Comparison of ENCODE assay signal across 12 mouse cellular contexts in genomic region chr6:125455806-125456520, GRCm38 (mm10). TPM values are rescaled to one million over a fixed set of nuclear protein-coding genes. Genes with fewer than 3 reads are reported as not detected.
DNase-seq lines count a peak whose midpoint lies in the region; ATAC-seq and TF ChIP-seq lines count a peak whose summit lies in the region.
"Had no signal": no experiment of that assay in that cellular context is flagged by ENCODE, and none has a peak within 500 bp of the region (broad histone marks: within the 10 kb centered on the region; RNA-seq: fewer than 3 reads in every experiment).

No protein-coding gene starts in this region.

- CTCF ChIA-PET in Patski (lab: Charles Lee) = interaction anchor here (0.9 kb wide), 1 partner anchor 15 kb away, joined by 5 read pairs; no protein-coding TSS in a partner anchor

- H3K4me1 ChIP-seq in intestine, embryonic 14.5 days (replicated peaks; ENCODE audit: control insufficient read depth, insufficient read depth, low read length) = peaks cover 6% of the 10 kb centered on the region
- H3K4me1 ChIP-seq in intestine, postnatal 0 days (replicated peaks; ENCODE audit: control insufficient read depth, insufficient read depth, low read length) = no peaks in the 10 kb centered on the region
- H3K4me1 ChIP-seq in hindbrain, embryonic 16.5 days (ENCODE audit: control insufficient read depth, insufficient read depth, low read depth, low read length) = no peaks in the 10 kb centered on the region
- H3K4me1 ChIP-seq in neural tube, embryonic 15.5 days = peaks cover 6% of the 10 kb centered on the region; the same call in 1 of the 2 replicates
- H3K4me1 ChIP-seq in heart, embryonic 11.5 days (ENCODE audit: control insufficient read depth, insufficient read depth, low read length) = no peaks in the 10 kb centered on the region; the same call in 1 of the 2 replicates

- WGBS in intestine, embryonic 14.5 days = 31% methylated on average over 12 of the region's 12 CpGs
- 55% methylated on average over 12 of the region's 12 CpGs for WGBS in intestine, postnatal 0 days
- 35% methylated on average over 12 of the region's 12 CpGs for WGBS in hindbrain, embryonic 16.5 days
- 24% methylated on average over 12 of the region's 12 CpGs for WGBS in neural tube, embryonic 15.5 days
- 54% methylated on average over 12 of the region's 12 CpGs for WGBS in heart, embryonic 11.5 days (ENCODE audit: insufficient replicate concordance)

- H3K27me3 ChIP-seq in intestine, embryonic 14.5 days (replicated peaks; ENCODE audit: control insufficient read depth, insufficient read depth, low read length) = no peaks in the 10 kb centered on the region
- no peaks in the 10 kb centered on the region for H3K27me3 ChIP-seq in intestine, postnatal 0 days (replicated peaks; ENCODE audit: control insufficient read depth, insufficient read depth, low read length)
- no peaks in the 10 kb centered on the region for H3K27me3 ChIP-seq in Patski
- no peaks in the 10 kb centered on the region for H3K27me3 ChIP-seq in hindbrain, embryonic 16.5 days (replicated peaks; ENCODE audit: control insufficient read depth, insufficient read depth, low read length)
- no peaks in the 10 kb centered on the region for H3K27me3 ChIP-seq in neural tube, embryonic 15.5 days (replicated peaks)
- H3K27me3 ChIP-seq in heart, embryonic 11.5 days (ENCODE audit: control insufficient read depth, insufficient read depth, low read length) = no peaks in the 10 kb centered on the region
- H3K27me3 ChIP-seq: midbrain, embryonic 15.5 days had no signal

- H3K36me3 ChIP-seq in intestine, embryonic 14.5 days (ENCODE audit: control insufficient read depth, insufficient read depth, low read length) = peaks cover 8% of the 10 kb centered on the region; the same call in 1 of the 2 replicates
- peaks cover 6% of the 10 kb centered on the region; the same call in 1 of the 2 replicates for H3K36me3 ChIP-seq in intestine, postnatal 0 days (ENCODE audit: control insufficient read depth, insufficient read depth)
- no peaks in the 10 kb centered on the region for H3K36me3 ChIP-seq in hindbrain, embryonic 16.5 days (ENCODE audit: control insufficient read depth, insufficient read depth, low read length)
- no peaks in the 10 kb centered on the region for H3K36me3 ChIP-seq in neural tube, embryonic 15.5 days
- H3K36me3 ChIP-seq in heart, embryonic 11.5 days (ENCODE audit: control insufficient read depth, insufficient read depth, low read length) = no peaks in the 10 kb centered on the region
- H3K36me3 ChIP-seq: midbrain, embryonic 15.5 days had no signal

- H3K9ac ChIP-seq in intestine, embryonic 14.5 days (ENCODE audit: low read length) = no peak overlapping the region
- H3K9ac ChIP-seq in intestine, postnatal 0 days (ENCODE audit: low read depth, low read length) = no peak overlapping the region
- no peak overlapping the region for H3K9ac ChIP-seq in hindbrain, embryonic 16.5 days (ENCODE audit: low read depth, low read length)
- H3K9ac ChIP-seq in neural tube, embryonic 15.5 days (replicated peaks) = no peak overlapping the region
- no peak overlapping the region for H3K9ac ChIP-seq in heart, embryonic 11.5 days (ENCODE audit: low read depth, low read length)
- H3K9ac ChIP-seq: midbrain, embryonic 15.5 days had no signal

- POLR2A ChIA-PET in Patski (lab: Charles Lee) = interaction anchor here (0.5 kb wide), 1 partner anchor 130 kb away, joined by 4 read pairs; no protein-coding TSS in a partner anchor

- no peak for DNase-seq in intestine, embryonic 14.5 days (ENCODE audit: low spot score)
- DNase-seq in Patski (ENCODE audit: low read depth, low spot score) = peak; percentile 17
- DNase-seq in thymus, postnatal 4 days = no peak
- DNase-seq: cerebellum, adult 9-10 months; gastrocnemius, postnatal 36 days; heart, postnatal 36 days had no signal

- no peak overlapping the region for H3K4me2 ChIP-seq in intestine, embryonic 14.5 days (ENCODE audit: low read length)
- no peak overlapping the region for H3K4me2 ChIP-seq in intestine, postnatal 0 days (replicated peaks; ENCODE audit: low read depth)
- H3K4me2 ChIP-seq in hindbrain, embryonic 16.5 days (ENCODE audit: low read length) = no peak overlapping the region
- no peak overlapping the region for H3K4me2 ChIP-seq in neural tube, embryonic 15.5 days
- H3K4me2 ChIP-seq in heart, embryonic 11.5 days = no peak overlapping the region
- H3K4me2 ChIP-seq: midbrain, embryonic 15.5 days had no signal

- TF ChIP-seq CTCF in intestine, postnatal 0 days (IDR thresholded peaks at IDR 0.05; ENCODE audit: low read depth) = no peak
- no peak for TF ChIP-seq CTCF in Patski (IDR thresholded peaks at IDR 0.05)

- no peak overlapping the region for H3K4me3 ChIP-seq in intestine, embryonic 14.5 days (ENCODE audit: low read depth, low read length)
- H3K4me3 ChIP-seq in intestine, postnatal 0 days (ENCODE audit: low read depth, low read length) = no peak overlapping the region
- H3K4me3 ChIP-seq in hindbrain, embryonic 16.5 days (ENCODE audit: low read length) = no peak overlapping the region
- H3K4me3 ChIP-seq in neural tube, embryonic 15.5 days (replicated peaks) = no peak overlapping the region
- H3K4me3 ChIP-seq in heart, embryonic 11.5 days (ENCODE audit: low read depth, low read length) = no peak overlapping the region
- H3K4me3 ChIP-seq: midbrain, embryonic 15.5 days had no signal

- ATAC-seq in intestine, embryonic 14.5 days (replicated peaks; ENCODE audit: low FRiP score, low TSS enrichment, low read depth) = peak; percentile 48; the same call in 1 of the 2 replicates
- ATAC-seq in intestine, postnatal 0 days = no peak
- ATAC-seq in Patski = no peak
- ATAC-seq in hindbrain, embryonic 16.5 days = peak; percentile 66
- ATAC-seq in neural tube, embryonic 15.5 days (ENCODE audit: low FRiP score) = peak; percentile 70; the same call in 1 of the 2 replicates
- ATAC-seq in heart, embryonic 11.5 days (replicated peaks; ENCODE audit: insufficient number of reproducible peaks, low FRiP score, low TSS enrichment) = no peak
- no peak for ATAC-seq in granulocyte monocyte progenitor cell, adult 5-6 weeks (replicated peaks; ENCODE audit: poor library complexity, severe bottlenecking)
- ATAC-seq: midbrain, embryonic 15.5 days had no signal

- no peak overlapping the region for H3K27ac ChIP-seq in intestine, embryonic 14.5 days (ENCODE audit: low read depth)
- H3K27ac ChIP-seq in intestine, postnatal 0 days (ENCODE audit: low read depth, low read length) = no peak overlapping the region
- H3K27ac ChIP-seq in hindbrain, embryonic 16.5 days (ENCODE audit: low read depth, low read length) = no peak overlapping the region
- no peak overlapping the region for H3K27ac ChIP-seq in neural tube, embryonic 15.5 days (replicated peaks)
- H3K27ac ChIP-seq in heart, embryonic 11.5 days (ENCODE audit: low read depth, low read length) = no peak overlapping the region
- H3K27ac ChIP-seq: midbrain, embryonic 15.5 days had no signal

- no peaks in the 10 kb centered on the region for H3K9me3 ChIP-seq in intestine, embryonic 14.5 days (ENCODE audit: control insufficient read depth, low read length)
- no peaks in the 10 kb centered on the region for H3K9me3 ChIP-seq in intestine, postnatal 0 days (ENCODE audit: control insufficient read depth)
- no peaks in the 10 kb centered on the region for H3K9me3 ChIP-seq in hindbrain, embryonic 16.5 days (ENCODE audit: control insufficient read depth, low read length)
- no peaks in the 10 kb centered on the region for H3K9me3 ChIP-seq in neural tube, embryonic 15.5 days (replicated peaks)
- H3K9me3 ChIP-seq in heart, embryonic 11.5 days (replicated peaks; ENCODE audit: control insufficient read depth, low read length) = no peaks in the 10 kb centered on the region
- H3K9me3 ChIP-seq: midbrain, embryonic 15.5 days had no signal

- in situ Hi-C loops in Patski (cut with MboI; ENCODE audit: low pct_unique_long_range_greater_than_20kb) = no loop called here

RNA-seq across cellular contexts. Expression of gene Cd9, which starts 38.6 kb away (rescaled TPM):
- 162 and 185 TPM in 2 replicates for polyA plus RNA-seq in intestine, embryonic 14.5 days (2014; fragmentation: Nextera tagmentation; extraction: Ambion mirVana)
- 96.1 and 99.5 TPM in 2 replicates for polyA plus RNA-seq in intestine, postnatal 0 days (2015; fragmentation: Nextera tagmentation; extraction: Ambion mirVana)
- 298 TPM for polyA plus RNA-seq in Patski (2021)
- 127 and 137 TPM in 2 replicates for polyA plus RNA-seq in hindbrain, embryonic 16.5 days (2015; fragmentation: Nextera tagmentation; extraction: Ambion mirVana)
- polyA plus RNA-seq in neural tube, embryonic 15.5 days (2015; fragmentation: Nextera tagmentation; extraction: Ambion mirVana) = 112 and 130 TPM in 2 replicates
- 70.9 and 80.8 TPM in 2 replicates for polyA plus RNA-seq in heart, embryonic 11.5 days (2014; fragmentation: Nextera tagmentation; extraction: Ambion mirVana)
- total RNA-seq in granulocyte monocyte progenitor cell, adult 5-6 weeks (2014; fragmentation: Nextera tagmentation) = 22.5 and 27.5 TPM in 2 replicates
- total RNA-seq in granulocyte monocyte progenitor cell, adult 5-6 weeks (2017) = 27.7 and 31.3 TPM in 2 replicates

Comparison
In these comparisons a context has a peak if more than half of its experiments do, and no peak if none do; other contexts are left out.
1. ATAC-seq: peak in intestine, embryonic 14.5 days (single experiment), hindbrain, embryonic 16.5 days (single experiment) and neural tube, embryonic 15.5 days (single experiment); none in intestine, postnatal 0 days (single experiment), Patski (single experiment), heart, embryonic 11.5 days (single experiment) and granulocyte monocyte progenitor cell, adult 5-6 weeks (single experiment).